Mouse (Mus musculus) ES-Bruce4 (cell line): ENCODE data around the gene Adap1.

Source experiments
- CTCF ChIP-seq: IDR thresholded peaks from one replicate; pipeline ENCODE4 v1.8.1; 2011; ENCODE audit warnings: low read depth, low read length
- POLR2A ChIP-seq: IDR thresholded peaks from one replicate; pipeline ENCODE4 v1.8.1; 2011; ENCODE audit warnings: low read length; ENCODE audit not compliant: insufficient read depth

- TF ChIP-seq POLR2A (no peak), CTCF (no peak)
These were observed 77.7 kb downstream of the Adap1 start for GRCm38 (mm10) chr5:139247767-139248166.
